Mouse (Mus musculus) embryonic facial prominence, embryonic 11.5 days (tissue): Measurements from ENCODE around the gene Fbxl17. TPM values are rescaled to one million over a fixed set of nuclear protein-coding genes. Genes with fewer than 3 reads are reported as not detected.
A peak's percentile ranks its signal among the peaks of the same experiment; 100 is the strongest.

ENCODE experiments used
- ATAC-seq: fragments of 200-750 bp; cut with Nextera tagmentation; replicated peaks from 2 replicates; pipeline ENCODE4 v1.8.0; 2017; ENCODE audit warnings: low read depth; ENCODE audit not compliant: insufficient number of reproducible peaks, low FRiP score, low TSS enrichment
- DNase-seq: peaks from one replicate; pipeline ENCODE4 v3.0.0-alpha.2; 2015; ENCODE audit warnings: low spot score
- H3K27ac ChIP-seq: fragments of 300-500 bp; sonication (generic); replicated peaks from 2 replicates; pipeline ENCODE4 v1.5.1; 2014; ENCODE audit warnings: mild to moderate bottlenecking, low read depth, low read length, control low read depth
- H3K27me3 ChIP-seq: fragments of 300-500 bp; sonication (generic); 2 replicates; pipeline ENCODE4 v1.6.1; 2014; ENCODE audit warnings: mild to moderate bottlenecking, low read length, moderate library complexity, mixed read lengths; ENCODE audit not compliant: control insufficient read depth, insufficient read depth
- H3K36me3 ChIP-seq: fragments of 300-500 bp; sonication (generic); replicated peaks from 2 replicates; pipeline ENCODE4 v1.6.1; 2014; ENCODE audit warnings: low read depth, mild to moderate bottlenecking, low read length, moderate library complexity, mixed read lengths; ENCODE audit not compliant: control insufficient read depth, insufficient read depth
- H3K4me1 ChIP-seq: fragments of 300-500 bp; sonication (generic); 2 replicates; pipeline ENCODE4 v1.6.1; 2014; ENCODE audit warnings: low read length, mixed read lengths; ENCODE audit not compliant: control insufficient read depth, insufficient read depth
- H3K4me2 ChIP-seq: fragments of 300-500 bp; sonication (generic); 2 replicates; pipeline ENCODE4 v1.6.1; 2014; ENCODE audit warnings: low read depth, mild to moderate bottlenecking, control low read depth, low read length, moderate library complexity
- H3K4me3 ChIP-seq: fragments of 300-500 bp; sonication (generic); 2 replicates; pipeline ENCODE4 v1.5.1; 2014; ENCODE audit warnings: low read depth, low read length, control low read depth
- H3K9ac ChIP-seq: fragments of 300-500 bp; sonication (generic); replicated peaks from 2 replicates; pipeline ENCODE4 v1.6.1; 2014; ENCODE audit warnings: mild to moderate bottlenecking, control low read depth, low read length
- H3K9me3 ChIP-seq: fragments of 300-500 bp; sonication (generic); replicated peaks from 2 replicates; pipeline ENCODE4 v1.6.1; 2016; ENCODE audit warnings: mild to moderate bottlenecking, low read length, inconsistent platforms, mixed read lengths; ENCODE audit not compliant: control insufficient read depth
- WGBS: fragments of 180-500 bp; shearing (Covaris S2); extraction: QIAGEN DNeasy Blood & Tissue Kit; methylation state at CpG from one replicate; pipeline ENCODE4 v1.1.7; 2014; 5-methylcytosine and 5-hydroxymethylcytosine counted together
- polyA plus RNA-seq: library from polyadenylated mRNA; unstranded; fragments of >200 nt; fragmentation: Nextera tagmentation; extraction: Ambion mirVana; gene quantifications from 2 replicates; pipeline ENCODE4 v1.2.1, GENCODE M21; 2014

The Fbxl17 gene
- polyA plus RNA-seq, 1 experiment from 2014 or later, result 7.7 TPM

DNA sequence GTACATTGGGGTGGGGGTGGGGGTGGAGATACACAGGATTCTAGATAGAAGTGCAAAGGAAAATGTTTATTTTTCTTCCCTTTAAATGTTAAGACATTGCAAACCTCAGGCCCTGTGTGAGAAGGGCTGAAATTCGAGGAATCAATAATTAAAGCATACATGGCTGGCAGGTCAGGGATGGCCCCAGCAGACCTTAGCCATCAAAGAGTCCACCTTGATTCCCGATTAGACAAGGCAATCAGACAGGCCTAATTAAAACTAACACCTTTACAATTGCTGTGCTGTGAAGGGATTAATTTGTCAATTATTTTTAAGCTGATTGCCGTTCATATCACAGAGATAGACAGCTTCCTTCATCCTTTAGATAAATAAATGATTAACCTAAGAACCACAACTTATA, 439.0 kb downstream of the Fbxl17 start:
- no peak for ATAC-seq

DNA sequence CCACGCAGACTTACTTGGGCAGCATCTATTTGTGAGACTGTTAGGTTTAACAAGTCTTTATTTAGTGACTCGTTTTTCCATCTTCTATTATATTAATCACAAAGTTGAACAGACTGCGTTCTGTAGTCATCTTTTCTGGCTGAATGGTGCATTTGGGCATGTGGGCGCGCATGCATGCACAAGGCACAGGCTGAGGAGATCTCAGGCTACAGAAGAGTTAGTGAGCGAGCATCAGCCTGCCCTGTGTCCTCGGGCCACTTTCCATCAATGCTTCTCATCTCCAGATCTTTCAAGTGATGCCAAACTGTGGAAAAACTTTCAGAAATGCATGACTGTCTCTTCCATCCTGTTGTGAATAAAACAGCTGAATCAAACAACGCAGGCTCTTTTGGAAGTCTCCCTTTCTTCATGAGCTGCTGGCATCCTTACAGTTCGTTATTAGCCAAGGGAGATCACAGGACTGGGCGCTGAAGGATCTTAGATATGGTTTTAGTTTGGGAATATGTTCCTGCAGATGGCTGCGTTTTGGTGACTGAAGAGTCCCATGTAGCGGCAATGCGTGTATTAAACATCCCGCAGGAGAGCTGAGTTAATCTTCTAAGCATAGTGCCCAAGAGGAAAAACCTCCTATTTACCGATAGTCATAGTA, 442.0 kb downstream of the Fbxl17 start:
- H3K27me3 ChIP-seq, result no peaks in the 10 kb centered on the region
- H3K4me1 ChIP-seq, result no peaks in the 10 kb centered on the region
- no peak overlapping the region for H3K4me2 ChIP-seq
- DNase-seq, result no peak
- H3K4me3 ChIP-seq, result no peak overlapping the region
- no peaks in the 10 kb centered on the region for H3K9me3 ChIP-seq
- H3K27ac ChIP-seq, result no peak overlapping the region
- ATAC-seq, result no peak
- WGBS, result 85% methylated on average over 15 of the region's 15 CpGs
- no peaks in the 10 kb centered on the region for H3K36me3 ChIP-seq
- no peak overlapping the region for H3K9ac ChIP-seq

More for the DNA sequence above, 439.0 kb downstream of the Fbxl17 start:
- no peak overlapping the region for H3K4me3 ChIP-seq
- H3K27ac ChIP-seq, result no peak overlapping the region
- WGBS, result 56% methylated on average over 3 of the region's 3 CpGs
- no peak overlapping the region for H3K4me2 ChIP-seq
- no peak overlapping the region for H3K9ac ChIP-seq
- no peaks in the 10 kb centered on the region for H3K36me3 ChIP-seq
- H3K9me3 ChIP-seq, result no peaks in the 10 kb centered on the region
- no peaks in the 10 kb centered on the region for H3K27me3 ChIP-seq
- DNase-seq, result no peak
- H3K4me1 ChIP-seq, result no peaks in the 10 kb centered on the region

DNA sequence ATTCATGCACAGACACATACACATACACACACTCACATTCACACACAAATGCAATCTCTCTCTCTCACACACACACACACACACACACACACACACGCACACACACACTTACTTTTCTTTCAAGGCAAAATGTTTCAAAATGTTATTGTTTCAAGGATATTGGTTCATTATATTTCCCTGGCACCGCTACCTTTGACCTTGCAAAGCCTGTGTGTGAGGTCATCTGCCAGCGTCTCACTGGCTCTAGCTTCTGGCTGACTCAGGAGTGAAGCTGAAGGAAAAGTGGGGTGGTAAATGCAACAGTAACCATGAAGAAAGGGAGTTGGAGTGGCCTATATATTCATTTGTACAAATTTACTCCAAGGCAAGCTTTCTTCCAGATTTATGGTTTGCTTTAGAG, 442.8 kb downstream of the Fbxl17 start:
- DNase-seq (no peak), ATAC-seq (no peak)
- H3K4me1 ChIP-seq, result no peaks in the 10 kb centered on the region
- no peaks in the 10 kb centered on the region for H3K36me3 ChIP-seq
- H3K9ac ChIP-seq, result no peak overlapping the region
- H3K4me2 ChIP-seq, result no peak overlapping the region
- H3K27me3 ChIP-seq, result no peaks in the 10 kb centered on the region
- no peaks in the 10 kb centered on the region for H3K9me3 ChIP-seq
- no peak overlapping the region for H3K27ac ChIP-seq
- H3K4me3 ChIP-seq, result no peak overlapping the region
- WGBS, result 85% methylated on average over 3 of the region's 3 CpGs

DNA sequence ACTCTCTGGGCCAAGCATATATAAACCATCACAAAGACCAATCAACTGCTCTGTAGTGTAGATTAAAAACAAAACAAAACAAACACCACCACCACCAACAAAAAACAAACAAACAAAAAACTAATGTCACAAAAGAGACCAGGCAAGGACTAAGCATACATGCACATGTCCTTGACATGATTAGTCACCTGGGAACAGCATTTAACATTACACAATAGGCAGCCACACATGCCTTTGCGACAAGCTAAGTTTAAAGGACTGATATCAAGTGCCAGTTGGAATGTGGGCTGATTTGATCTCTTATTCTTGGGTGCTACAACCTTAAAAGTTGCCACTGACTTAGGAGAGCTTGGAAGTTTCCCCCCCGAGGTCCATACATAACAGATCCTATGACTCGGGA, 446.5 kb downstream of the Fbxl17 start:
- ATAC-seq (no peak), DNase-seq (no peak)
- H3K9ac ChIP-seq, result no peak overlapping the region
- H3K27me3 ChIP-seq, result no peaks in the 10 kb centered on the region
- no peak overlapping the region for H3K4me2 ChIP-seq
- no peak overlapping the region for H3K4me3 ChIP-seq
- 79% methylated on average over 3 of the region's 3 CpGs for WGBS
- no peaks in the 10 kb centered on the region for H3K4me1 ChIP-seq
- no peaks in the 10 kb centered on the region for H3K36me3 ChIP-seq
- H3K9me3 ChIP-seq, result no peaks in the 10 kb centered on the region
- H3K27ac ChIP-seq, result no peak overlapping the region

DNA sequence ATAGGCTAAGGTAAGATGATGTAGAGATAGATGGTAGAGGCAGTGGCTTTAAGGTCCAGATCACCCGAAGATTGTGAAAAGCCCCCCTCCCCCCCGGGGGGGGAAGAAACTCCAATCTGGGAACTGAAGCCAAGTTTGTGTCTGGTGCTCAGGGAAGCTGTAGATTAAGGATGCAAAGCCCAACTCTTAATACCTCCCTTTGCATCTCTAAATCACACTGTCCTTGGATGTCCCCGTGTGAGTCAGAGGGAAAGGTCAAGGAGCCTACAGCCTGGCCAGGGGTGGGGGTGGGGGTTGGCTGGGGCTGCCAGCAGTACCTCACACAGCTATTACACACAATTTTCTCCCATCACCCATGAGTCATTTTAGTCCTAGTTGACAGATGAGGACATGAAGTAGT, 453.4 kb downstream of the Fbxl17 start:
- no peak for ATAC-seq

DNA sequence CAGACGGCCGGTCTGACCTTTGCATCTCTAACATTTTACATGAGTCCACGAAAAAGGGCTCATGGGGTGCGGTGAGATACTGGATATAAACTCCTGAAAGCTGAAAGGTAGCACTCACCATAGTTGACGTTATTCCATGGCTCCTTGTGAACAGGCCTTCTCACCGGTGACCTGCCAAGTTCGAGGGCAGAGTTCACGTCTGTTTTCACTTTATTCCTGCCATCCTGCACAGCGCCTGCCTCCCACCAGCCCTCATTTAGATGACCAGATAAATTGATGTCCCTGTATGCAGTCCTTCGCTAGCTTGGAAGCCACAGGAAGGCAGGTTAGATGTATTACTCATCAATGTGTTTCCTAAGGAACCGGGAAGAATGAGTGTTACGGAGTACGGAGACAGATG, 454.5 kb downstream of the Fbxl17 start:
- Histone ChIP-seq H3K27ac (no peak overlapping the region), H3K9ac (no peak overlapping the region), H3K9me3 (no peaks in the 10 kb centered on the region; the same call in 1 of the 2 replicates), H3K4me3 (no peak overlapping the region), H3K36me3 (no peaks in the 10 kb centered on the region), H3K27me3 (no peaks in the 10 kb centered on the region), H3K4me2 (no peak overlapping the region), H3K4me1 (no peaks in the 10 kb centered on the region)
- DNase-seq (no peak), ATAC-seq (no peak)
- 52% methylated on average over 13 of the region's 13 CpGs for WGBS

More for the DNA sequence above, 453.4 kb downstream of the Fbxl17 start:
- H3K27me3 ChIP-seq, result no peaks in the 10 kb centered on the region
- 60% methylated on average over 3 of the region's 3 CpGs for WGBS
- DNase-seq, result no peak
- no peaks in the 10 kb centered on the region for H3K4me1 ChIP-seq
- no peak overlapping the region for H3K4me3 ChIP-seq
- H3K9me3 ChIP-seq, result no peaks in the 10 kb centered on the region
- no peaks in the 10 kb centered on the region for H3K36me3 ChIP-seq
- no peak overlapping the region for H3K27ac ChIP-seq
- H3K9ac ChIP-seq, result no peak overlapping the region
- H3K4me2 ChIP-seq, result no peak overlapping the region

DNA sequence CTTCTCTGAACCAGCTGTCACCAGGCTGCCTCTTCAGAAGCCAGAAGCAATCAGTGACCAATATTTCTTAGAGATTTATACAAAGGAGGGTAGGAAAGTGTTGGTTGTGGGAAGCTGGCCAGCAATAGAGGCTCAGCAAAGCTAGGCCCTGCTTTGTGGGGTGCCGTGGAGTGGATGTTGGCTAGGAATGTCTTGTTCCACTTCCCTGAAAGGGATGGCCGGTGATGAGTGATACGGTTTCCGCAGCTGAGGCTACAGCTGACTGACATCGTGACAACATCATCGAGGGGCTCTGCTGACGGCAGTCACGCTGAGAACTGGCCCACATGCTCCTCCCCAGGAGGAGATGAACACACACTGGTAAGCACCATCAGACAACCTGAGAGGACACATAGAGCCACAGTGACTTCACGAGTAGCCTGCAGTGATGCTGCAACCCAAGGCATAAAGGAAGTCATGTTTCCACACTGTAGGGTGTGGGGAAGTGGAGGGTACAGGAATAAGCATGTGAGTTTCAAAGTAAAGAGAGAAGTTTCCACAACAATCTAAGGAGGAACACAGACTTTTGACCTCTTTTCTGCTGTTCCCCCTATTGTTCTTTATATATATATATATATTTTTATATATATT, 456.7 kb downstream of the Fbxl17 start:
- Histone ChIP-seq H3K9me3 (no peaks in the 10 kb centered on the region; the same call in 1 of the 2 replicates), H3K9ac (no peak overlapping the region), H3K27me3 (no peaks in the 10 kb centered on the region), H3K4me2 (no peak overlapping the region), H3K4me3 (no peak overlapping the region), H3K36me3 (no peaks in the 10 kb centered on the region), H3K4me1 (no peaks in the 10 kb centered on the region), H3K27ac (no peak overlapping the region)
- no peak for ATAC-seq
- no peak for DNase-seq
- WGBS, result 87% methylated on average over 9 of the region's 9 CpGs

DNA sequence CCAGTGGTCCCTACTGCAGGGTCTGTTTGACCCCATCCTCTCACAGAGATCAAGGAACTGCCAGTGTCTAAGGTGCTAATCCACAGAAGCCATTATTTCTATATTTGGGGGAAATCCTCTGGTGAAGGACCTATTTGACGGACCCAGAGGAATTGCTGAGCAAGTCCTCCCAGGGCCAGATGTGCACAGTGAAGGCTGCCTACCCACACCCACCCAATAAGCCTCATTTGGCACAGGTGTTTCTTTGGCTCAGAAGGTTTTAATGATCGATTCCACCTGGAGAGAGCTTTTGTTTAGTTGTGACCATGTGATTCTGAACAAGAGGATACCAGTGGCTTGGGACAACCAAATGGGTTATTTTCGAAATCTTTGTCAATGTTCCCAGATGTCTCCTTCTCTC, 462.3 kb downstream of the Fbxl17 start:
- Histone ChIP-seq H3K36me3 (no peaks in the 10 kb centered on the region), H3K9ac (no peak overlapping the region), H3K27ac (no peak overlapping the region), H3K27me3 (no peaks in the 10 kb centered on the region), H3K4me3 (no peak overlapping the region), H3K9me3 (no peaks in the 10 kb centered on the region; the same call in 1 of the 2 replicates), H3K4me1 (no peaks in the 10 kb centered on the region), H3K4me2 (no peak overlapping the region)
- WGBS, result 68% methylated on average over 3 of the region's 3 CpGs
- ATAC-seq, result no peak
- peak; percentile 32 for DNase-seq
